Comparison of ENCODE assay signal across 14 mouse cellular contexts in the genomic region with DNA sequence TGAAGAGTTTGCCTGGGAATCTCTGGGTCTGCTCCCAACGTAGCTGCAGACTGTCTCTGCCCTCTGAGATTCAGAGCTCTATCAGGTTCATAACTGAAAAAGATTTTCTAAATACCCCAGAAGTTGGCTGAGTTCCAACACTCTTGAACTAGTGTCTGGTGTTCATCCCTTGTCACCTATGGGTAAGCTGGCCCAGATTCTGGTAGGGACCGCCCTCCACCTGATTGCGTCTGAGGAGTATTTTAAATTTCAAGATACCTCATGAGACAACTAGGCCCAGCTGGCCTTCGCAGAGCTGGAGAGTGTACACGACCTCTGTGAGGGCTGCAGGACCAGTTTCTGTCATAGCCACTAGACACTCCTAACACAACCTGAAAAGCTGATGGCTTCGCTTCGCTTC.
"Had no signal": no experiment of that assay in that cellular context is flagged by ENCODE, and none has a peak within 500 bp of the region (broad histone marks: within the 10 kb centered on the region; RNA-seq: fewer than 3 reads in every experiment).

No protein-coding gene starts in this region.

- H3K27me3 ChIP-seq: limb, embryonic 13.5 days; midbrain, embryonic 12.5 days; neural tube, embryonic 13.5 days; stomach, embryonic 15.5 days had no signal

- H3K27ac ChIP-seq: limb, embryonic 13.5 days; liver, embryonic 14.5 days; midbrain, embryonic 12.5 days; neural tube, embryonic 13.5 days; stomach, embryonic 15.5 days had no signal

- DNase-seq: kidney, adult 2 months; kidney, postnatal 25 days; left cerebral cortex, postnatal 4 days; lung, adult 2 months; lung, postnatal 10 days; lung, postnatal 4 days; retina, postnatal 1 day; thymus, postnatal 4 days had no signal

- H3K9me3 ChIP-seq: limb, embryonic 13.5 days; midbrain, embryonic 12.5 days; neural tube, embryonic 13.5 days; stomach, embryonic 15.5 days had no signal

- ATAC-seq: midbrain, embryonic 16.5 days had no signal

- H3K4me3 ChIP-seq: limb, embryonic 13.5 days; midbrain, embryonic 12.5 days; neural tube, embryonic 13.5 days; stomach, embryonic 15.5 days had no signal

- H3K4me1 ChIP-seq: limb, embryonic 13.5 days; midbrain, embryonic 12.5 days; neural tube, embryonic 13.5 days; stomach, embryonic 15.5 days had no signal

- H3K4me2 ChIP-seq: limb, embryonic 13.5 days; midbrain, embryonic 12.5 days; neural tube, embryonic 13.5 days; stomach, embryonic 15.5 days had no signal

- H3K9ac ChIP-seq: limb, embryonic 13.5 days; liver, embryonic 14.5 days; midbrain, embryonic 12.5 days; neural tube, embryonic 13.5 days; stomach, embryonic 15.5 days had no signal
